Mouse (Mus musculus) Muller cell, postnatal 12 days (primary cell): ENCODE measurements around the gene Vcl.

ENCODE experiments used
- DNase-seq: peaks from one replicate; pipeline ENCODE4 v3.0.0-alpha.2; 2015; ENCODE audit errors: inconsistent ontology term

Gene Vcl

GRCm38 (mm10) chr14:21062766-21063513, 133.7 kb downstream of the Vcl start:
- DNase-seq: no peak

- DNase-seq: no peak
Observed at GRCm38 (mm10) chr14:21064321-21064720, 135.1 kb downstream of the Vcl start.

- no peak for DNase-seq
Observed at GRCm38 (mm10) chr14:21065490-21066162, 136.4 kb downstream of the Vcl start.

GRCm38 (mm10) chr14:21069594-21069993, 140.4 kb downstream of the Vcl start:
- DNase-seq: no peak

- no peak for DNase-seq
Observed at GRCm38 (mm10) chr14:21073981-21074380, 144.8 kb downstream of the Vcl start.

GRCm38 (mm10) chr14:21074398-21075320, 145.5 kb downstream of the Vcl start:
- no peak for DNase-seq

- peak; percentile 97 for DNase-seq
Observed at GRCm38 (mm10) chr14:21075751-21076500, 146.7 kb downstream of the Vcl start.

- peak; percentile 46 for DNase-seq
Observed at GRCm38 (mm10) chr14:21076501-21077194, 147.4 kb downstream of the Vcl start.

- no peak for DNase-seq
Observed at GRCm38 (mm10) chr14:21077939-21078338, 148.7 kb downstream of the Vcl start.

- DNase-seq: no peak
Observed at GRCm38 (mm10) chr14:21078511-21078910, 149.3 kb downstream of the Vcl start.

GRCm38 (mm10) chr14:21082823-21083222, 153.6 kb downstream of the Vcl start:
- peak; percentile 61 for DNase-seq
